Mouse (Mus musculus) adipocyte (in vitro differentiated cells): ENCODE measurements at regions not wholly inside any gene's neighbourhood (a gene's known extent, or its start where the extent isn't known, plus 50 kb on each side); places are given as distances from the start of the nearest gene placed in this dataset.

ENCODE experiments used
- DNase-seq: peaks from one replicate; pipeline ENCODE4 v3.0.0-alpha.2; 2016; ENCODE audit warnings: low spot score

- DNase-seq, result no peak
Measured at GRCm38 (mm10) chr16:45331236-45331635, 77.6 kb downstream of the Cd200 start.

DNA sequence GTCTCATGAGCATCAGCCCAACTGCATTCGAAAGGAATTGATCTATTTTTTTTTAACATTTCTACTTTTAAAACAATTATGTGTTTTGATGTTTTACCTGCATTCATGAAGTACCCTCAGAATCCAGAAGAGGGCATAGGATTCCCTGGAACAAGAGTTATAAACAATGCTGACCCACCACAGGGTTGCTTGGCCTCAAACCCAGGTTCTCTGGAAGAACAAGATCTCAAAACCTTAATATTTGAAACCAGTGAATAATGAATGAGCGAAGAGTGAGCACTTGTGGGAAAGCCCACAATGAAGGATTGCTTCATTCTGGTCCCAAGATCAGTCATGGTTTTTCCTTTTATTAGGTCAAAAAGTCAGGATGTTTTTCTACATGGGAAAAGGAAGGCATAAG, 78.6 kb downstream of the Cd200 start:
- DNase-seq, result peak; percentile 51

GRCm38 (mm10) chr16:45329716-45330115, 79.1 kb downstream of the Cd200 start:
- DNase-seq, result no peak

- no peak for DNase-seq
Measured at GRCm38 (mm10) chr16:45327103-45327502, 81.8 kb downstream of the Cd200 start.

DNA sequence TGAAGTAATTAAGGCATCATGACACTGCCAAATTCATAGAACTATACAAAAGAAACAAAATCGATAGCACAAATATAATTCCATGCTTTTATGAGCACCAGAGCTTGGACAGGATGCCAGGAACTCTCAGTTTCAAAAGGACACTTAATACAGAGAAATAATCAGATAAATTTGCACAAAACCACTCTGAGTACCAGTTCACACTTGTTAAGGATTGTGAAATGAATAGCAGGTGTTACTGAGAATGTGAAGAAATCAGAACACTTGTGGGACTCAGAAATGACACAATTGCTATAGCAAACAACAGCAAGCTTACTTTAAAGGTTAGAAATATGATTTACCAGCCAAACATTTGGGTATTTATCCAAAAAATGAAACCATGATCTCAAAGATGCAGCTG, 87.4 kb downstream of the Btla start:
- DNase-seq, result no peak
